Mouse (Mus musculus) forebrain, embryonic 12.5 days (tissue): ENCODE data around the gene Senp3. TPM values are rescaled to one million over a fixed set of nuclear protein-coding genes. Genes with fewer than 3 reads are reported as not detected.

Experiments
- ATAC-seq: fragments of 200-750 bp; cut with Nextera tagmentation; 2 replicates; pipeline ENCODE4 v1.8.0; 2017; ENCODE audit warnings: moderate TSS enrichment; ENCODE audit not compliant: low FRiP score
- H3K27ac ChIP-seq: fragments of 300-500 bp; sonication (generic); 2 replicates; pipeline ENCODE4 v1.5.1; 2016; ENCODE audit warnings: mild to moderate bottlenecking
- H3K27me3 ChIP-seq: fragments of 300-500 bp; sonication (generic); 2 replicates; pipeline ENCODE4 v1.6.1; 2016; ENCODE audit warnings: mild to moderate bottlenecking
- H3K36me3 ChIP-seq: fragments of 300-500 bp; sonication (generic); replicated peaks from 2 replicates; pipeline ENCODE4 v1.6.1; 2016; ENCODE audit warnings: mild to moderate bottlenecking
- H3K4me1 ChIP-seq: fragments of 300-500 bp; sonication (generic); 2 replicates; pipeline ENCODE4 v1.6.1; 2016
- H3K4me2 ChIP-seq: fragments of 300-500 bp; sonication (generic); 2 replicates; pipeline ENCODE4 v1.6.1; 2016; ENCODE audit warnings: mild to moderate bottlenecking, moderate library complexity
- H3K4me3 ChIP-seq: fragments of 300-500 bp; sonication (generic); replicated peaks from 2 replicates; pipeline ENCODE4 v1.5.1; 2016; ENCODE audit warnings: mild to moderate bottlenecking
- H3K9ac ChIP-seq: fragments of 300-500 bp; sonication (generic); 2 replicates; pipeline ENCODE4 v1.6.1; 2016; ENCODE audit warnings: mild to moderate bottlenecking
- H3K9me3 ChIP-seq: fragments of 300-500 bp; sonication (generic); 2 replicates; pipeline ENCODE4 v1.6.1; 2016
- WGBS: fragments of 180-500 bp; shearing (Covaris S2); methylation state at CpG from one replicate; pipeline ENCODE4 v1.1.7; 2016; 5-methylcytosine and 5-hydroxymethylcytosine counted together
- polyA plus RNA-seq: library from polyadenylated mRNA; unstranded; fragments of >200 nt; fragmentation: Nextera tagmentation; extraction: Ambion mirVana; gene quantifications from 2 replicates; pipeline ENCODE4 v1.2.1, GENCODE M21; 2016

Senp3 gene
- polyA plus RNA-seq, 1 experiment from 2014 or later = 119 TPM

- H3K4me1 ChIP-seq = peaks cover 30% of the 10 kb centered on the region
- H3K4me2 ChIP-seq = peak overlapping the region; percentile 95
- peak overlapping the region; percentile 98 for H3K27ac ChIP-seq
- peak; percentile 73 for ATAC-seq
- H3K4me3 ChIP-seq = peak overlapping the region; percentile 99
- H3K36me3 ChIP-seq = peaks cover 76% of the 10 kb centered on the region
- no peaks in the 10 kb centered on the region for H3K9me3 ChIP-seq
- H3K27me3 ChIP-seq = no peaks in the 10 kb centered on the region
- peak overlapping the region; percentile 99 for H3K9ac ChIP-seq
- WGBS = under 1% methylated on average over 55 of the region's 61 CpGs
These were observed 10.8 kb downstream of the Senp3 start for GRCm38 (mm10) chr11:69670786-69671725.

GRCm38 (mm10) chr11:69666665-69667005, 15.2 kb downstream of the Senp3 start:
- H3K4me1 ChIP-seq = peaks cover 27% of the 10 kb centered on the region
- H3K36me3 ChIP-seq = peaks cover 68% of the 10 kb centered on the region
- no peaks in the 10 kb centered on the region for H3K27me3 ChIP-seq
- H3K9me3 ChIP-seq = no peaks in the 10 kb centered on the region
- H3K9ac ChIP-seq = no peak overlapping the region
- no peak for ATAC-seq
- no peak overlapping the region for H3K4me2 ChIP-seq
- H3K27ac ChIP-seq = no peak overlapping the region
- H3K4me3 ChIP-seq = no peak overlapping the region
- WGBS = 82% methylated on average over 3 of the region's 3 CpGs

GRCm38 (mm10) chr11:69665961-69666664, 15.8 kb downstream of the Senp3 start, which contains the start of gene Cd68:
Cd68 (minus strand) TSS chr11:69666153.
- Histone ChIP-seq H3K27me3 (no peaks in the 10 kb centered on the region), H3K4me1 (peaks cover 32% of the 10 kb centered on the region), H3K9me3 (no peaks in the 10 kb centered on the region), H3K9ac (0 out of 2 replicates have a peak within 1 kb of the TSS, but pooled peaks have one; percentile 17), H3K36me3 (peaks cover 68% of the 10 kb centered on the region), H3K4me2 (no peak within 1 kb of the TSS), H3K27ac (no peak within 1 kb of the TSS), H3K4me3 (no peak within 1 kb of the TSS)
- no peak for ATAC-seq
- 29% methylated on average over 7 of the region's 7 CpGs for WGBS

GRCm38 (mm10) chr11:69665457-69665960, 16.4 kb downstream of the Senp3 start:
- Histone ChIP-seq H3K9ac (no peak overlapping the region), H3K4me2 (no peak overlapping the region), H3K9me3 (no peaks in the 10 kb centered on the region), H3K4me3 (no peak overlapping the region), H3K27ac (no peak overlapping the region), H3K36me3 (peaks cover 64% of the 10 kb centered on the region), H3K27me3 (no peaks in the 10 kb centered on the region), H3K4me1 (peaks cover 33% of the 10 kb centered on the region)
- ATAC-seq = no peak
- WGBS = 82% methylated on average over 9 of the region's 9 CpGs

- no peak overlapping the region for H3K9ac ChIP-seq
- no peak overlapping the region for H3K4me2 ChIP-seq
- 94% methylated on average over 7 of the region's 7 CpGs for WGBS
- peaks cover 26% of the 10 kb centered on the region for H3K4me1 ChIP-seq
- peaks cover 58% of the 10 kb centered on the region for H3K36me3 ChIP-seq
- ATAC-seq = no peak
- H3K27me3 ChIP-seq = no peaks in the 10 kb centered on the region
- H3K9me3 ChIP-seq = no peaks in the 10 kb centered on the region
- no peak overlapping the region for H3K4me3 ChIP-seq
- no peak overlapping the region for H3K27ac ChIP-seq
These were observed 17.0 kb downstream of the Senp3 start for GRCm38 (mm10) chr11:69664841-69665240.

- H3K36me3 ChIP-seq = peaks cover 52% of the 10 kb centered on the region
- H3K4me3 ChIP-seq = no peak overlapping the region
- 88% methylated on average over 6 of the region's 6 CpGs for WGBS
- H3K27ac ChIP-seq = peak overlapping the region; percentile 98; the same call in 1 of the 2 replicates
- ATAC-seq = no peak
- no peak overlapping the region for H3K9ac ChIP-seq
- no peak overlapping the region for H3K4me2 ChIP-seq
- H3K9me3 ChIP-seq = no peaks in the 10 kb centered on the region
- peaks cover 18% of the 10 kb centered on the region for H3K4me1 ChIP-seq
- no peaks in the 10 kb centered on the region for H3K27me3 ChIP-seq
These were observed 18.1 kb downstream of the Senp3 start for GRCm38 (mm10) chr11:69663795-69664194.

- peak; percentile 18 for ATAC-seq
- Histone ChIP-seq H3K27ac (peak overlapping the region; percentile 98), H3K27me3 (no peaks in the 10 kb centered on the region), H3K36me3 (peaks cover 52% of the 10 kb centered on the region), H3K4me3 (peak overlapping the region; percentile 53), H3K9me3 (no peaks in the 10 kb centered on the region), H3K4me1 (peaks cover 18% of the 10 kb centered on the region), H3K9ac (peak overlapping the region; percentile 63), H3K4me2 (peak overlapping the region; percentile 59)
- 76% methylated on average over 13 of the region's 13 CpGs for WGBS
These were observed 18.8 kb downstream of the Senp3 start for GRCm38 (mm10) chr11:69662967-69663671.

- H3K4me2 ChIP-seq = peak within 1 kb of the TSS; percentile 59
- H3K9ac ChIP-seq = peak within 1 kb of the TSS; percentile 63
- peak within 1 kb of the TSS; percentile 53 for H3K4me3 ChIP-seq
- H3K27ac ChIP-seq = peak within 1 kb of the TSS; percentile 98
- ATAC-seq = peak; percentile 95
- under 1% methylated on average over 48 of the region's 48 CpGs for WGBS
- H3K36me3 ChIP-seq = peaks cover 52% of the 10 kb centered on the region
- no peaks in the 10 kb centered on the region for H3K9me3 ChIP-seq
- peaks cover 18% of the 10 kb centered on the region for H3K4me1 ChIP-seq
- no peaks in the 10 kb centered on the region for H3K27me3 ChIP-seq
These were observed 19.5 kb downstream of the Senp3 start, which contains the start of gene Mpdu1 for GRCm38 (mm10) chr11:69662213-69662966. Mpdu1 (minus strand) TSS chr11:69662642.

- peak overlapping the region; percentile 63 for H3K9ac ChIP-seq
- WGBS = 85% methylated on average over 3 of the region's 3 CpGs
- peak overlapping the region; percentile 98 for H3K27ac ChIP-seq
- no peaks in the 10 kb centered on the region for H3K27me3 ChIP-seq
- ATAC-seq = no peak
- peak overlapping the region; percentile 53 for H3K4me3 ChIP-seq
- peak overlapping the region; percentile 59 for H3K4me2 ChIP-seq
- peaks cover 54% of the 10 kb centered on the region for H3K36me3 ChIP-seq
- H3K9me3 ChIP-seq = no peaks in the 10 kb centered on the region
- peaks cover 18% of the 10 kb centered on the region for H3K4me1 ChIP-seq
These were observed 20.5 kb downstream of the Senp3 start for GRCm38 (mm10) chr11:69661221-69661881.

- Histone ChIP-seq H3K9me3 (no peaks in the 10 kb centered on the region), H3K4me1 (peaks cover 27% of the 10 kb centered on the region), H3K27me3 (no peaks in the 10 kb centered on the region), H3K27ac (no peak overlapping the region), H3K4me2 (no peak overlapping the region), H3K4me3 (0 out of 2 replicates have a peak overlapping the region, but pooled peaks have one; percentile 2), H3K36me3 (peaks cover 56% of the 10 kb centered on the region), H3K9ac (no peak overlapping the region)
- 83% methylated on average over 15 of the region's 15 CpGs for WGBS
- ATAC-seq = no peak
These were observed 24.4 kb downstream of the Senp3 start for GRCm38 (mm10) chr11:69657462-69657881.
